Mouse (Mus musculus): ENCODE measurements around the gene Amz2. TPM values are rescaled to one million over a fixed set of nuclear protein-coding genes. Genes with fewer than 3 reads are reported as not detected.

Gene Amz2
- total and polyA plus RNA-seq, 2 experiments from 2014 or later: 46.2 to 213 TPM

DNA sequence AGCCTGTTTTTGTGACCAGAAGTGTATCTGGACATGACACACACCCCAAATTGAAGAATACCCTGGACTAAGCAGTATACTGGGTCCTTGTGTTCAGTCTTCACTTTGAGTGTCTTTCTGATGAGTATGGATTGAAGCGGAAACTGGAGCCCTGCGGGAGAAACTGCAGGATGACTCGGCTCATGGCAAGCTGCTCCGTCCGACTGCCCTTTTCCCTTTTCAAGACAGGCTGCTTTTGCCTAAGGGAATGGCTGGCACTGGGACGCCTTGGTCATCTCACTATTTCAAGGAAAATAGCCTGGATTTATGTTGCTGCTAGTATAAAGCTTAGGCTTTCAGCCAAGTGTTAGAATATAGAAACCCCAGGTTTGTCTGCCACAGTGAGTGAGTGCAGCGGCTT is 34.5 kb upstream of the Amz2 start:
- Histone ChIP-seq H3K36me3 (ENCODE audit: insufficient read depth) (peaks cover 13% of the 10 kb centered on the region; the same call in 1 of the 2 replicates), H3K27ac (ENCODE audit: low read depth, low read length) (no peak overlapping the region), H3K4me2 (ENCODE audit: low read depth) (no peak overlapping the region), H3K4me1 (ENCODE audit: insufficient read depth) (no peaks in the 10 kb centered on the region), H3K4me3 (ENCODE audit: low read depth, low read length) (no peak overlapping the region), H3K9ac (no peak overlapping the region), H3K27me3 (ENCODE audit: insufficient read depth, low read length) (no peaks in the 10 kb centered on the region), H3K9me3 (ENCODE audit: low read length) (no peaks in the 10 kb centered on the region)
- TF ChIP-seq CTCF (IDR thresholded peaks at IDR 0.05; ENCODE audit: low read depth): no peak
- no peak for DNase-seq
- ATAC-seq: no peak
- 79% methylated on average over 7 of the region's 7 CpGs for WGBS

DNA sequence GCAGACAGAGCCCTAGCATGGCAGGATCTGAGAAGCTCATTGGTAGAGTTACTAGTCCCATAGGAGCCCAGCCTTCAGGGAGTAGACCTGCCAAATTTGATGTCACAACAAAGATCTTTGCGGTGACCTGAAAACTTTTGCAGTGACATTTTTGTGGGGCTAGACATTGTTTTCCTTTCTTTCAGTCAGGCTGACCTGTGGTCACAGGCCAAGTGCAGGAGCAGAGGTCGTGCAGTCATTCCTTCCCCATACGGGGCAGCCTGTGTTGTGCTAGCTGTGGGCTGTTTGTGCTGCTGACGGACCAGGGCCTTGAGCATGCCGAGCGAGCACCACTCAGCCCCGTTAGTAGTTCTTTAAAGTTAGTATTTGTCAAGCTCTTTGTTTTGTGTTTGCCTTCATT is 34.0 kb upstream of the Amz2 start:
- no peaks in the 10 kb centered on the region for H3K27me3 ChIP-seq (ENCODE audit: insufficient read depth, low read length)
- H3K4me3 ChIP-seq (ENCODE audit: low read depth, low read length): no peak overlapping the region
- WGBS: 66% methylated on average over 7 of the region's 7 CpGs
- H3K27ac ChIP-seq (ENCODE audit: low read depth, low read length): no peak overlapping the region
- ATAC-seq (no peak), DNase-seq (no peak)
- no peak overlapping the region for H3K4me2 ChIP-seq (ENCODE audit: low read depth)
- H3K9me3 ChIP-seq (ENCODE audit: low read length): no peaks in the 10 kb centered on the region
- H3K4me1 ChIP-seq (ENCODE audit: insufficient read depth): no peaks in the 10 kb centered on the region
- H3K9ac ChIP-seq: no peak overlapping the region
- TF ChIP-seq CTCF (IDR thresholded peaks at IDR 0.05; ENCODE audit: low read depth): no peak
- H3K36me3 ChIP-seq (ENCODE audit: insufficient read depth): peaks cover 15% of the 10 kb centered on the region; the same call in 1 of the 2 replicates

DNA sequence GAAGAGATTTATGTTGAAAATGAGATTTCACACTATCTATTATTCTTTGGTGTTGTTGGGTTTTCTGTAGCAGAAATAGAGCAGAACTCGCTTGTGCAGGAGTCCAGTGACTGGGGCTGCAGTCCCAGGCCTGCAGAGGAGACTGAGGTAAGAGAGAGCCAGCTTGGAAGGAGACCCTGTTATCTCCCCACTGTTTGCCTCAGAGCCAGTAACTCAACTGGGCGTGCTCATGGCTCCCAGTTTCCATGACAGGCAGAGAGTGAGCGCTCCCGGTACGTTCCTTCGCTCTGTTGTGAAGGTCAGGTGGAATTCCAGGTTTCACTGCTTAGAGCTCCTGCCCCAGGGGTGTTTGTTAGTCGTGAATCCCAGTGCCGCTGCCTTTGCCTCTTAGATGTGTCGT is 33.1 kb upstream of the Amz2 start:
- Histone ChIP-seq H3K4me2 (ENCODE audit: low read depth) (no peak overlapping the region), H3K9me3 (ENCODE audit: low read length) (no peaks in the 10 kb centered on the region), H3K4me1 (ENCODE audit: insufficient read depth) (no peaks in the 10 kb centered on the region), H3K4me3 (ENCODE audit: low read depth, low read length) (no peak overlapping the region), H3K27ac (ENCODE audit: low read depth, low read length) (no peak overlapping the region), H3K9ac (no peak overlapping the region), H3K36me3 (ENCODE audit: insufficient read depth) (peaks cover 19% of the 10 kb centered on the region; the same call in 1 of the 2 replicates), H3K27me3 (ENCODE audit: insufficient read depth, low read length) (no peaks in the 10 kb centered on the region)
- DNase-seq (no peak), ATAC-seq (no peak)
- 91% methylated on average over 9 of the region's 9 CpGs for WGBS
- TF ChIP-seq CTCF (IDR thresholded peaks at IDR 0.05; ENCODE audit: low read depth): no peak

DNA sequence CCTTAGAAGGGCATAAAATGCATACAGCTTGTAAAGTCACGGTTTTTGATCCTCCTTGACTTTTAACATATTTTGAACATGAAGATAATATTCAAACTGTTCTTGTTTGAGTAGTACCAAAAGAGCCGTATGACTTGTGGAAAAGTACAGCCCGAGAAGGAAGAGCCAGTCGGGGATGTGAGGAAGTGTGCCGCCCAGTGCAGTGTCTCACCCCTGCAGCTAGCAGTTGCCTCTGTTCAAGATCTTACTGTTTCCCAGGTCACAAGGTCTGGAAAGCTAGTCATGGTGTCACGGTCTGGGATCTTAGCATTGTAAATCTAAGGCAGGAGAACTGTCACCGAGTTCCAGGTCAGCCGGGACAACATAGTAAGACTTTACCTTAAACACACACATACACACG is 31.0 kb upstream of the Amz2 start:
- no peaks in the 10 kb centered on the region for H3K27me3 ChIP-seq (ENCODE audit: insufficient read depth, low read length)
- no peak overlapping the region for H3K4me2 ChIP-seq (ENCODE audit: low read depth)
- no peaks in the 10 kb centered on the region for H3K4me1 ChIP-seq (ENCODE audit: insufficient read depth)
- H3K9ac ChIP-seq: no peak overlapping the region
- peaks cover 28% of the 10 kb centered on the region for H3K36me3 ChIP-seq (ENCODE audit: insufficient read depth)
- ATAC-seq (no peak), DNase-seq (no peak)
- TF ChIP-seq CTCF (IDR thresholded peaks at IDR 0.05; ENCODE audit: low read depth): no peak
- H3K9me3 ChIP-seq (ENCODE audit: low read length): no peaks in the 10 kb centered on the region
- H3K27ac ChIP-seq (ENCODE audit: low read depth, low read length): no peak overlapping the region
- H3K4me3 ChIP-seq (ENCODE audit: low read depth, low read length): no peak overlapping the region
- WGBS: 93% methylated on average over 9 of the region's 9 CpGs

DNA sequence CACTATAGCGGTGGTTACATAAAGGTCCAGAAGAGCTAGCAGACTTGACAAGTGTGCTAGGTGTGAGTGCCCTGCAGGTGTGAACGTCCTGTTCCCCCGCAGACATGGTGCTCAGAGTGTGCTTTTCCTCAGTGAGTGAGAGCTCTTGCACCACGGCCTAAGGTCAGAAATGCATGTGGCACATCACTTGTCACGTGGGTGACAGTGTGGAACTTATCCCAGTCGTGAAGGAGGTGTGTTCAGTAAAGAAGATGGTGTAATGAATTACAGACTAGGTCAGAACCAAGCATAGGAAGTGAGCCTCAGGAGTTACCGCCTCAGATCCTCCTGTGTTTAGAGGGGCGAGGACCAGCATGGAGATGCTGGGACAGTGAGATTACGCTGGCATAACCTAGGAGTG is 30.5 kb upstream of the Amz2 start:
- 96% methylated on average over 9 of the region's 9 CpGs for WGBS
- H3K9me3 ChIP-seq (ENCODE audit: low read length): no peaks in the 10 kb centered on the region
- no peak overlapping the region for H3K9ac ChIP-seq
- no peak for DNase-seq
- H3K4me3 ChIP-seq (ENCODE audit: low read depth, low read length): no peak overlapping the region
- ATAC-seq: no peak
- no peaks in the 10 kb centered on the region for H3K27me3 ChIP-seq (ENCODE audit: insufficient read depth, low read length)
- no peak overlapping the region for H3K27ac ChIP-seq (ENCODE audit: low read depth, low read length)
- TF ChIP-seq CTCF (IDR thresholded peaks at IDR 0.05; ENCODE audit: low read depth): no peak
- H3K4me1 ChIP-seq (ENCODE audit: insufficient read depth): no peaks in the 10 kb centered on the region
- peaks cover 28% of the 10 kb centered on the region for H3K36me3 ChIP-seq (ENCODE audit: insufficient read depth)
- H3K4me2 ChIP-seq (ENCODE audit: low read depth): no peak overlapping the region

DNA sequence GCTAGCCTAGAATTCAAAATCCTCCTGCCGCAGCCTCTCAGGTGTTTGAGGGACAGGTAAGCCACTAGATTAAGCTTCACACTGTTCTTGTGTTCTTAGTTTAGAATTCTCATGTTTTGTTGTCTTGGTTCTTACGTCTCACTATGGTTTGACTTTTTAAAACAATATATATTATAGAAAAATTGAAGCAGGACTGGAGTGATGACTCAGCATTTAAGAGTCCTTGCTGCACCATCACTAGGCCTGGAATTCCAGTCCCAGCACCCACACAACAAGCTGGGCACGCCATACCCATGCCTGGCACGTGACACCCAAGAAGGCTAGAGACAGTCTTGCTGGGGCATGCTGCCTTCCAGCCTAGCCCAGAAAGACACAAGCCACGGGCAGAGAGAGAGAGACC is 19.3 kb upstream of the Amz2 start:
- 92% methylated on average over 5 of the region's 5 CpGs for WGBS
- DNase-seq: no peak
- no peak overlapping the region for H3K4me3 ChIP-seq (ENCODE audit: low read depth, low read length)
- TF ChIP-seq CTCF (IDR thresholded peaks at IDR 0.05; ENCODE audit: low read depth): no peak
- no peaks in the 10 kb centered on the region for H3K27me3 ChIP-seq (ENCODE audit: insufficient read depth, low read length)
- no peak overlapping the region for H3K4me2 ChIP-seq (ENCODE audit: low read depth)
- H3K36me3 ChIP-seq (ENCODE audit: insufficient read depth): no peaks in the 10 kb centered on the region
- no peaks in the 10 kb centered on the region for H3K9me3 ChIP-seq (ENCODE audit: low read length)
- no peak for ATAC-seq
- H3K9ac ChIP-seq: no peak overlapping the region
- no peak overlapping the region for H3K27ac ChIP-seq (ENCODE audit: low read depth, low read length)
- no peaks in the 10 kb centered on the region for H3K4me1 ChIP-seq (ENCODE audit: insufficient read depth)

DNA sequence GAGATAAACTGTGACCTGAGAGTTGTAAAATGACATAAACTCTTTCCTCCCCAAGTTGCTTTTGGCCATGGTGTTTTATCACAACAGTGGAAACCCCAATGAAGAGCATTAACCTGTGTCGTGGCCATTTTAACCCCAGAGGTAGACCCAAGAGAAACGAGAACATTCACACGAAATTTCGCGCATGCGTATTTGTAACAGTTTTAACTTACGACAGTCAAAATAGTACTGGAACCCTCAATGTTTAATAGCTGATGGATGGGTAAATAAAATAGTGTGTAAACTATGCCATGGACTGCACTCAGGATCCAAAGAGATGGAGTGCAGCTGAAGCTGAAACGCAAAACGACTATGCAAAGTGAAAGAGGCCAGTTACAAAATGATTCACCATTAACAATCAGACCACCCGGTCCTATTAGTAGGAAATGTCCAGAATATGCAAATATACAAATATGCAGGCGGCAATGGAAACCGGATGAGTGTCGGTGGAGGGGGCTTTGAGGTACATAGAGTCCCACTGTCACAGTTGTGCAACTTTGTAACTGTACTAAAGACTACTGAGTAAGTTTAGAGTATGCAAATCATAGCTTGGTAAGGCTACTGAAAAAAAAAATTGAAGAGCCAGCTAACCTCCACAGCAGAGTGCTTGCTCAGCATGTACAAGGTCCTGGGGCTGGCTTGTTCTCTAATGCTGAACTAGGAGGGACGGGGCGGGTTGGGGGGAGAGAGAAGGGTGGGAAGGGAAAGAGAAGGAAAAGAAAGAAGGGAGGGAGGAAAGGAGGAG is 15.4 kb upstream of the Amz2 start:
- no peaks in the 10 kb centered on the region for H3K9me3 ChIP-seq (ENCODE audit: low read length)
- DNase-seq (no peak), ATAC-seq (no peak)
- WGBS: 92% methylated on average over 15 of the region's 15 CpGs
- no peaks in the 10 kb centered on the region for H3K36me3 ChIP-seq (ENCODE audit: insufficient read depth)
- TF ChIP-seq CTCF (IDR thresholded peaks at IDR 0.05; ENCODE audit: low read depth): no peak
- H3K9ac ChIP-seq: no peak overlapping the region
- no peak overlapping the region for H3K4me2 ChIP-seq (ENCODE audit: low read depth)
- H3K27ac ChIP-seq (ENCODE audit: low read depth, low read length): no peak overlapping the region
- H3K4me3 ChIP-seq (ENCODE audit: low read depth, low read length): no peak overlapping the region
- H3K27me3 ChIP-seq (ENCODE audit: insufficient read depth, low read length): no peaks in the 10 kb centered on the region
- no peaks in the 10 kb centered on the region for H3K4me1 ChIP-seq (ENCODE audit: insufficient read depth)
